Mouse (Mus musculus) limb, embryonic 11.5 days (tissue): Measurements from ENCODE around the gene Fam227a. TPM values are rescaled to one million over a fixed set of nuclear protein-coding genes. Genes with fewer than 3 reads are reported as not detected.
A peak's percentile ranks its signal among the peaks of the same experiment; 100 is the strongest.

Experiments
- ATAC-seq: fragments of 200-750 bp; cut with Nextera tagmentation; 2 replicates; pipeline ENCODE4 v1.8.0; 2017; ENCODE audit warnings: low read depth; ENCODE audit not compliant: insufficient number of reproducible peaks, low FRiP score, low TSS enrichment
- DNase-seq: peaks from one replicate; pipeline ENCODE4 v3.0.0-alpha.2; 2015; ENCODE audit warnings: low spot score
- H3K27ac ChIP-seq: fragments of 300-500 bp; sonication (generic); replicated peaks from 2 replicates; pipeline ENCODE4 v1.5.1; 2014; ENCODE audit warnings: low read depth, mild to moderate bottlenecking, low read length
- H3K27me3 ChIP-seq: fragments of 300-500 bp; sonication (generic); 2 replicates; pipeline ENCODE4 v1.6.1; 2014; ENCODE audit warnings: mild to moderate bottlenecking, low read length, mixed read lengths; ENCODE audit not compliant: control insufficient read depth, insufficient read depth
- H3K36me3 ChIP-seq: fragments of 300-500 bp; sonication (generic); 2 replicates; pipeline ENCODE4 v1.6.1; 2014; ENCODE audit warnings: mild to moderate bottlenecking, low read length, moderate library complexity, mixed read lengths; ENCODE audit not compliant: control insufficient read depth, insufficient read depth
- H3K4me1 ChIP-seq: fragments of 300-500 bp; sonication (generic); 2 replicates; pipeline ENCODE4 v1.6.1; 2014; ENCODE audit warnings: low read length, mixed read lengths; ENCODE audit not compliant: control insufficient read depth, insufficient read depth
- H3K4me2 ChIP-seq: fragments of 300-500 bp; sonication (generic); 2 replicates; pipeline ENCODE4 v1.6.1; 2014; ENCODE audit warnings: low read depth, mild to moderate bottlenecking, moderate library complexity; ENCODE audit not compliant: severe bottlenecking
- H3K4me3 ChIP-seq: fragments of 300-500 bp; sonication (generic); 2 replicates; pipeline ENCODE4 v1.5.1; 2014; ENCODE audit warnings: low read depth, low read length
- H3K9ac ChIP-seq: fragments of 300-500 bp; sonication (generic); 2 replicates; pipeline ENCODE4 v1.6.1; 2014; ENCODE audit warnings: mild to moderate bottlenecking, low read length
- H3K9me3 ChIP-seq: fragments of 300-500 bp; sonication (generic); 2 replicates; pipeline ENCODE4 v1.6.1; 2016; ENCODE audit warnings: low read length; ENCODE audit not compliant: control insufficient read depth
- WGBS: fragments of 180-500 bp; shearing (Covaris S2); extraction: QIAGEN DNeasy Blood & Tissue Kit; methylation state at CpG from one replicate; pipeline ENCODE4 v1.1.7; 2014; 5-methylcytosine and 5-hydroxymethylcytosine counted together
- polyA plus RNA-seq: library from polyadenylated mRNA; unstranded; fragments of >200 nt; fragmentation: Nextera tagmentation; extraction: Ambion mirVana; gene quantifications from 2 replicates; pipeline ENCODE4 v1.2.1, GENCODE M21; 2014

Fam227a gene
- polyA plus RNA-seq, 1 experiment from 2014 or later = 2.0 TPM

DNA sequence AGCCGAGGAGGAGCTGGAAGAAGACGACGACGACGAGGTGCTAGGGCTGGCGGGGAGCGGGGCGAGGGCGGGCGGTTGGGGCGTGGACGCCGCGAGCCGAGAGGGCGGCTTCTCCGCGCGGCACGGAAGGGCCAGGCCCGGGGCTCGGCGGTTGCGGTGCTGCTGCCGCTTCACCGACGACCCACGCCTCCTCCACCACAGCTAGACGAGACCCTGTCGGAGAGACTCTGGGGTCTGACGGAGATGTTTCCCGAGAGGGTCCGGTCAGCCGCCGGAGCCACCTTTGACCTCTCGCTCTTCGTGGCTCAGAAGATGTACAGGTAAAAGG, 12.2 kb upstream of the Fam227a start:
- H3K36me3 ChIP-seq = peaks cover 12% of the 10 kb centered on the region
- no peaks in the 10 kb centered on the region for H3K9me3 ChIP-seq
- H3K4me2 ChIP-seq = peak overlapping the region; percentile 61
- no peak overlapping the region for H3K27ac ChIP-seq
- no peaks in the 10 kb centered on the region for H3K27me3 ChIP-seq
- no peaks in the 10 kb centered on the region for H3K4me1 ChIP-seq
- DNase-seq (no peak), ATAC-seq (0 out of 2 replicates have a peak, but pooled peaks have one; percentile 28)
- peak overlapping the region; percentile 85 for H3K9ac ChIP-seq
- H3K4me3 ChIP-seq = peak overlapping the region; percentile 95
- WGBS = under 1% methylated on average over 37 of the region's 37 CpGs

- Histone ChIP-seq H3K4me3 (peak within 1 kb of the TSS; percentile 95), H3K9ac (peak within 1 kb of the TSS; percentile 85), H3K4me1 (no peaks in the 10 kb centered on the region), H3K9me3 (no peaks in the 10 kb centered on the region), H3K36me3 (peaks cover 13% of the 10 kb centered on the region), H3K4me2 (peak within 1 kb of the TSS; percentile 61), H3K27ac (no peak within 1 kb of the TSS), H3K27me3 (no peaks in the 10 kb centered on the region)
- DNase-seq (peak; percentile 93), ATAC-seq (peak; percentile 93)
- WGBS = 19% methylated on average over 32 of the region's 33 CpGs
These were observed 11.7 kb upstream of the Fam227a start, which contains the start of gene Tomm22 for GRCm38 (mm10) chr15:79670249-79670971. Tomm22 (plus strand) TSS chr15:79670861.

DNA sequence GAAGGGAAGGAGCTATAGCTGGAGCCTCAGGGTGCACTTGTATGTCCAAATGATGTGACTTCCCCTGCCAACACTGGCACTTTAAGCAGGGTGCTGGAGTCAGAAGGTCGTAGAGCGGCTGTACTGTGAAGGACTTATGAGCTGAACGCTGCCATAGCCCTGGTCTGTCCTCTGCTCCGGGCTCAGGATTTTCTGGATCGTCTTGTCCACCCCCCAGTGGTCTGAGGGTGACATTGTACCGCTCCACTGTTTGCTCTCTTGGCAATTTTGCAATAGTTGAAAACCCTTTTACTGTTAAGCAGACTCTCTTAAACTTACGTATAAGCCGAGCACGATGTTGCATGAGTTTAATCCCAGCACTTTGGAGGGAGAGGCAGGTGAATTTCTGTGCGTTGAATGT, 10.4 kb upstream of the Fam227a start:
- Histone ChIP-seq H3K4me2 (no peak overlapping the region), H3K27me3 (no peaks in the 10 kb centered on the region), H3K27ac (no peak overlapping the region), H3K4me3 (no peak overlapping the region), H3K9me3 (no peaks in the 10 kb centered on the region), H3K9ac (no peak overlapping the region), H3K4me1 (no peaks in the 10 kb centered on the region), H3K36me3 (peaks cover 7% of the 10 kb centered on the region)
- no peak for ATAC-seq
- WGBS = 71% methylated on average over 10 of the region's 10 CpGs
- DNase-seq = no peak

GRCm38 (mm10) chr15:79664666-79665065, 5.9 kb upstream of the Fam227a start:
- H3K36me3 ChIP-seq = peaks cover 3% of the 10 kb centered on the region
- WGBS = 92% methylated on average over 8 of the region's 8 CpGs

DNA sequence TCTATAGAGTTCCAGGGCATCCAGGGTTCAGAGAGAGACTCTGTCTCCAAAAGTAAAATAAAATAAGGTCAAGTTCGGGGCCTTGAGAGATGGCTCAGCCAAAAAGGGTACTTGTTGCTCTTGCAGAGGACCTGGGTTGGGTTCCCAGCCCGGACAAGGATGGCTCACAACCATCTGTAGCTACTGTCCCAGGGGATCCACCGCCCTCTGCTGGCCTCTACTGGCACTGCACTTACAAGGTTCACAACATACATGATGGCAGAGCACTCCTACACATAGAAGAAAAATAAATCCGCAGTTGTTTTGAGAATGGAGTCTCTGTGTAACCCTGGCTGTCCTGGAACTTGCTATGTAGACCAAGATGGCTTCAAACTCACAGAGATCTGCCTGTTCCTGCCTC, 3.1 kb upstream of the Fam227a start:
- ATAC-seq (no peak), DNase-seq (peak; percentile 62)
- peaks cover 3% of the 10 kb centered on the region for H3K36me3 ChIP-seq
- WGBS = 69% methylated on average over 4 of the region's 4 CpGs
- no peak overlapping the region for H3K9ac ChIP-seq
- H3K4me3 ChIP-seq = no peak overlapping the region
- no peak overlapping the region for H3K4me2 ChIP-seq
- no peak overlapping the region for H3K27ac ChIP-seq
- H3K27me3 ChIP-seq = no peaks in the 10 kb centered on the region
- H3K4me1 ChIP-seq = 0 out of 2 replicates have a peak, but pooled peaks cover 5% of the 10 kb centered on the region
- H3K9me3 ChIP-seq = no peaks in the 10 kb centered on the region

More at GRCm38 (mm10) chr15:79664666-79665065, 5.9 kb upstream of the Fam227a start:
- Histone ChIP-seq H3K9ac (no peak overlapping the region), H3K27me3 (no peaks in the 10 kb centered on the region), H3K27ac (no peak overlapping the region), H3K4me1 (0 out of 2 replicates have a peak, but pooled peaks cover 2% of the 10 kb centered on the region), H3K4me2 (no peak overlapping the region), H3K4me3 (no peak overlapping the region), H3K9me3 (no peaks in the 10 kb centered on the region)
- no peak for DNase-seq
- no peak for ATAC-seq

DNA sequence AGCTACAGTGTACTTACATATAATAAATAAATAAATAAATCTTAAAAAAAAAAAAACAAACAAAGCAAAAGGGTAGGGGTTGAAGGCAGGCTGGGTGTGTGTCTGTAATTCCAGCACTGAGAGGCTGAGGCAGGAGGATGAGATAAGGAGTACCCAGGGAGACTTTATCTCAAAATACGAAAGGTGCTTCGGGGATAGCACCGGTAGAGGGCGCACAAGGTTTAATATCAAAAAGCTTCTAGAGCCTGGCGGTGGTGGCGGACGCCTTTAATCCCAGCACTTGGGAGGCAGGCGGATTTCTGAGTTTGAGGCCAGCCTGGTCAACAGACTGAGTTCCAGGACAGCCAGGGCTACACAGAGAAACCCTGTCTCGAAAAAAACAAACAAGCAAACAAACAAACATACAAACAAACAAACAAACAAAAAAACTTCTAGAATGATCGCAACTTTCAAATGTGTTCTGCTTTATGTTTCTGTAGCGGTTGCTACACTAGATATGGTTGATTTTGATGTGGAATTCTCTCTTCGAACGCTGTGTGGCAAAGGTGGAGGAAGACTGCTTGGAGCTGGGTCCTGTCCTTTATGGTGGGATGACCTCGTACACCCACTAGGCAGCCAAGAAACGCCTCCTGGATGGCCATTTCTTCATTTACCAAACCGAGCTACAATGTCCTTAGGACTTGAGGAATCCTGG, 772 bp downstream of the Fam227a start:
- Histone ChIP-seq H3K4me3 (peak overlapping the region; percentile 82), H3K36me3 (no peaks in the 10 kb centered on the region; the same call in 1 of the 2 replicates), H3K9me3 (no peaks in the 10 kb centered on the region), H3K4me1 (0 out of 2 replicates have a peak, but pooled peaks cover 5% of the 10 kb centered on the region), H3K27ac (peak overlapping the region; percentile 89), H3K4me2 (peak overlapping the region; percentile 92), H3K27me3 (no peaks in the 10 kb centered on the region), H3K9ac (peak overlapping the region; percentile 80)
- ATAC-seq = no peak
- peak; percentile 92 for DNase-seq
- WGBS = 5% methylated on average over 16 of the region's 16 CpGs

GRCm38 (mm10) chr15:79656451-79656850, 2.3 kb downstream of the Fam227a start:
- no peak for ATAC-seq
- H3K27me3 ChIP-seq = no peaks in the 10 kb centered on the region
- WGBS = 94% methylated on average over 14 of the region's 14 CpGs
- H3K9ac ChIP-seq = no peak overlapping the region
- 0 out of 2 replicates have a peak, but pooled peaks cover 5% of the 10 kb centered on the region for H3K4me1 ChIP-seq
- H3K36me3 ChIP-seq = no peaks in the 10 kb centered on the region; the same call in 1 of the 2 replicates
- no peak for DNase-seq
- H3K27ac ChIP-seq = no peak overlapping the region
- no peak overlapping the region for H3K4me2 ChIP-seq
- H3K9me3 ChIP-seq = no peaks in the 10 kb centered on the region
- H3K4me3 ChIP-seq = no peak overlapping the region

DNA sequence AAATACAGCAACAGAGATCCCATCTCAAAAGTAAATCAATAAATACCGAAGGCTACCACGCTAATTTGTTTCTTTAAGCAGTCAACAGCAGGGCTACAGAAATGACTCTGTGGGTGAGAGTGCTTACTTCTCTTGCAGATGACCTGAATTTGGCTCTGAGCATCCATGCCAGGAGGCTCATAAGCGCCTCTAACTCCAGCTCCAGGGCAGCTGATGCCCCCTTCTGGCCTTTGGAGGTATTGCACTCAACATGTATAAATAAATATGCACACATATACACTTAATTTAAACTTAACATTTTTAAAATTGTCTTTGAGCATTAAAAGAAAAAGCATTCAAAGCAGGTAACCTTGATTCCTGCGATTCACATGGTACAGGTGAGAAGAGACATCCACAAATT, 7.3 kb downstream of the Fam227a start:
- H3K9me3 ChIP-seq = no peaks in the 10 kb centered on the region
- ATAC-seq = no peak
- H3K9ac ChIP-seq = no peak overlapping the region
- no peaks in the 10 kb centered on the region for H3K4me1 ChIP-seq
- no peak overlapping the region for H3K4me3 ChIP-seq
- no peaks in the 10 kb centered on the region; the same call in 1 of the 2 replicates for H3K36me3 ChIP-seq
- H3K27me3 ChIP-seq = no peaks in the 10 kb centered on the region
- H3K27ac ChIP-seq = no peak overlapping the region
- DNase-seq = no peak
- no peak overlapping the region for H3K4me2 ChIP-seq
- 72% methylated on average over 4 of the region's 4 CpGs for WGBS
